Mouse (Mus musculus): Measurements from ENCODE around the gene Mrps7. TPM values are rescaled to one million over a fixed set of nuclear protein-coding genes. Genes with fewer than 3 reads are reported as not detected.

Mrps7 gene
- total RNA-seq (2021), result 10 to 100 TPM; 71.2 to 72.8 TPM

GRCm38 (mm10) chr11:115603476-115604303 lies at the start of gene Mrps7, which contains the start of gene Gga3:
Gene Mrps7, plus strand, starts transcription at chr11:115603925.
Gene Gga3, minus strand, starts transcription at chr11:115604051.
- peak; percentile 94 for DNase-seq

GRCm38 (mm10) chr11:115555717-115556116 lies 48.0 kb upstream of the Mrps7 start:
- DNase-seq, result no peak

GRCm38 (mm10) chr11:115563406-115563805 lies 40.3 kb upstream of the Mrps7 start:
- DNase-seq, result no peak

- DNase-seq, result peak; percentile 99
Observed at GRCm38 (mm10) chr11:115564064-115564809, 39.5 kb upstream of the Mrps7 start, which contains the start of gene Nup85. Gene Nup85, plus strand, starts transcription at chr11:115564434.

GRCm38 (mm10) chr11:115564961-115565360 lies 38.8 kb upstream of the Mrps7 start:
- no peak for DNase-seq

GRCm38 (mm10) chr11:115579080-115579479 lies 24.6 kb upstream of the Mrps7 start:
- no peak for DNase-seq

- no peak for DNase-seq
Observed at GRCm38 (mm10) chr11:115582913-115583606, 20.7 kb upstream of the Mrps7 start.

- DNase-seq, result no peak
Observed at GRCm38 (mm10) chr11:115584376-115585073, 19.2 kb upstream of the Mrps7 start.

- no peak for DNase-seq
Observed at GRCm38 (mm10) chr11:115585573-115586100, 18.1 kb upstream of the Mrps7 start.

- DNase-seq, result no peak
Observed at GRCm38 (mm10) chr11:115586403-115586802, 17.3 kb upstream of the Mrps7 start.

GRCm38 (mm10) chr11:115587984-115588383 lies 15.7 kb upstream of the Mrps7 start:
- no peak for DNase-seq

GRCm38 (mm10) chr11:115590526-115591075 lies 13.1 kb upstream of the Mrps7 start:
- DNase-seq, result no peak

- DNase-seq, result no peak
Observed at GRCm38 (mm10) chr11:115595209-115595608, 8.5 kb upstream of the Mrps7 start.

GRCm38 (mm10) chr11:115598309-115598708 lies 5.4 kb upstream of the Mrps7 start:
- no peak for DNase-seq

- DNase-seq, result no peak
Observed at GRCm38 (mm10) chr11:115599722-115600121, 4.0 kb upstream of the Mrps7 start.

- DNase-seq, result no peak
Observed at GRCm38 (mm10) chr11:115600743-115601142, 3.0 kb upstream of the Mrps7 start.

GRCm38 (mm10) chr11:115601174-115601573 lies 2.6 kb upstream of the Mrps7 start:
- no peak for DNase-seq

GRCm38 (mm10) chr11:115603128-115603475 lies 623 bp upstream of the Mrps7 start:
- no peak for DNase-seq

- no peak for DNase-seq
Observed at GRCm38 (mm10) chr11:115604304-115604696, 575 bp downstream of the Mrps7 start.

- DNase-seq, result no peak
Observed at GRCm38 (mm10) chr11:115606733-115607132, 3.0 kb downstream of the Mrps7 start.
